Mouse (Mus musculus) right cerebral cortex, postnatal 36 days (tissue): Measurements from ENCODE around the gene Xrcc1.

Experiments used
- DNase-seq, 2 experiments: peaks; one replicate each; pipeline ENCODE4 v3.0.0; 2022; ENCODE audit warnings: low spot score in 2 of 2, mixed read lengths in 1 of 2

Gene Xrcc1

GRCm38 (mm10) chr7:24528861-24529260 is 17.2 kb upstream of the Xrcc1 start:
- DNase-seq = no peak

DNA sequence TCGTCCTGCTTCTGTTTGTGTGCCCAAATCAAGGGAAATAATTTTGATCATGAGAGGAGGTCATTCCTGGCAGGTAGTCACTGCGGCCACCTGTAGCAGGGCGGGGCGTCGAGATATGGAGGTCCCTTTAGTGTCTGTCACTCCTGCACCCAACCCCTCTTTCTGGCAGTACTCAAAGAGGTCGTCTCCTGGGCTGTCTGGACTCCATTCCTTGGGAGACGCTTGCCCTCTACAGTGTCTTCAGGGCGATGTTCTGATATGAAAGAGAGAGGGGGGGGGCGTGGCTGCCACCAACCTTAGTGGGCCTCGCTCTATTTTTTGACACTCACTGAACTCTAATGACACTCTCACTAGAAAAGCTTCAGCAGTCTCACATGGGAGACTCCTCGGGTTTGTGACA is 16.5 kb upstream of the Xrcc1 start:
- DNase-seq = no peak

DNA sequence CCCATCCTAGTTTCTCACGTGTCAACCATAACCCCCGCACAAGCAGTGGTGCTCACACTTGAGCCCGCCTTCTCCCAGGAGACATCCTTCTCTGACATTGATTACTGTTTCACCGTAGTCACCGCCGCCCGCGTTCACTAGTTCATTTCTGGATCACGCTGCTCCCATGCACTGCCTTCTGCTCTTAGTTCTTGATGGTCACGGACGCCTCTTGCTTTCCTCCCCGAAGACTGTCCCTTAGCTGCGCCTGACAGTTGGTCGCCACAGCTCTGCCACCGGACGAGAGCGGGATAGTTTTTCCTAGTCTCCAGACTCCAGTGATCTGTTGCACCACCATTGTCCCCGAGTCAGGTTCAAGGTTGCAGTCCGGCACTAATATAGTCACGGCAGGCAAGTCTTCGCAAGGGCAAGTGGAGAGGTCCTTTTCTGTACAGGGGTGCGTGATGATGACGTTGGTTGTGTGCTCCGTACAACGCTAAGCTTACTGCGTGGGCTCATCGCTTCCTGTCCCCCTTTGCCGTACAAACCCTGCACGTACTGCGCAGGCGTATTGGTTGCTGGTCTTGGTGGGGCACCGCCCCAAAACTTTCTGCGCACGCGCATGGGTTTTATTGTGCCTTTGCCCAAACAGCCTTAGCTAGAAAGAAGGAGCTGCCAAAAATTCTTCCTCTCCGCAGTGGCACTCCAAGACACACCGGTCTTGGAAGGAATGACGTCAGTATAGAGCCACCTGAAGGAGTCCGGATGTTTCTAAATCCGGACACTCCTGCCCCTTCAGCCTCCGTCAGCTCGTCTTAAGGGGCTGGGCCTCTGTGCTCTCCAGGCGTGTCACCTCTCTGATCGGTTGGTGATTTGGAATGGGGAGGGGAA is 15.8 kb upstream of the Xrcc1 start, which contains the start of gene Irgq:
Gene Irgq (plus strand): TSS at position 628 of the 870 bp plus-strand sequence.
- DNase-seq = peak; percentile 99

DNA sequence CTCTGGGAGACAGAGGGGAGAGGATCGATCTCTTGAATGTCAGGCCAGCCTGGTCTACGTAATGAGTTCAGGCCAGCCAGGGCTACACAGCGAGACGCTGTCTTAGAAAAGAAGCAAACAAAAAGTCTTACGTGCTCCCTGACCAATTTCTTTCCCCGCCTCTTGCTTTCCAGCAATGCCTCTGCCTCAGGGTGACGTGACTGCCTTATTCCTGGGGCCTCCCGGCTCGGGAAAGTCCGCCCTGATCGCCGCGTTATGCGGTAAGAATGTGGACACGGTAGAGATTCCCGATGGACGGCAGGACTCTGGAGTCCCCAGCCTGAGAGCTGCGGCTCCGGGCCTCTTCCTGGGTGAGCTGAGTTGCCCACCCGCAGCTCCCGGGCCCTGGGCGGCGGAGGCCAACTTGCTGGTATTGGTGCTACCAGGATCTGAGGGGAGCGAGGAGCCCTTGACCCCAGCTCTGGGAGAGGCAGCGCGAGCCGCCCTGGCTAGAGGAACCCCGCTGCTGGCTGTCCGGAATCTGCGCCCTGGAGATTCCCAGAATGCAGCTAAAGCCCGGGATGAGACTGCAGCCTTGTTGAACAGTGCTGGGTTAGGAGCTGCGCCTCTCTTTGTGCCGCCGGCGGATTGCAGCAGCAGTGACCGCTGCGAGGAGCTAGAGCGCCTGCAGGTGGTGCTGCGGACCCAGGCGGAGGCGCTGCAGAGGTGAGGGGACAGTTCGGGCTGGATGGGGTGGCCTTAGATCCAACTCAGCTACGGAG is 14.7 kb upstream of the Xrcc1 start:
- peak; percentile 71 to 73 for DNase-seq

GRCm38 (mm10) chr7:24533031-24533571 is 13.0 kb upstream of the Xrcc1 start:
- DNase-seq = no peak

GRCm38 (mm10) chr7:24533806-24534205 is 12.3 kb upstream of the Xrcc1 start:
- no peak for DNase-seq

DNA sequence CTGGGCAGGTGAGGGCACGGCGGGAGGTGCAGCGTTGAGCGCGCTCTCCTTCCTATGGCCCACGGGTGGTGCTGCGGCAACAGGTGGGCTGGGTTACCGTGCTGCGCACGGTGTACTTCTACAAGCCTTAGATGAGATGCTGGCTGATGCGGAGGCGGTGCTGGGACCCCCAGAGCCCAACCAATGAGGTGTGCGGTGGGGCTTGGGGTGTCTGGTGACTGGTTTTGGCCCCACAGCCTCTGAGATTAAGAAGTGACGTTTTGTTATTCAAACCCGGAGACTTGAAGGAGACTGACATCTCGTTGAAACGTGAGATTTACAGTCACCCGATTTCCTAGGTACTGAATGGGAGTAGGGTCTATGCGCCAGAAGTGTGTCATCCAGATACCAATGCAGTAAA is 11.8 kb upstream of the Xrcc1 start:
- DNase-seq = no peak

GRCm38 (mm10) chr7:24537081-24537480 is 9.0 kb upstream of the Xrcc1 start:
- DNase-seq = no peak

DNA sequence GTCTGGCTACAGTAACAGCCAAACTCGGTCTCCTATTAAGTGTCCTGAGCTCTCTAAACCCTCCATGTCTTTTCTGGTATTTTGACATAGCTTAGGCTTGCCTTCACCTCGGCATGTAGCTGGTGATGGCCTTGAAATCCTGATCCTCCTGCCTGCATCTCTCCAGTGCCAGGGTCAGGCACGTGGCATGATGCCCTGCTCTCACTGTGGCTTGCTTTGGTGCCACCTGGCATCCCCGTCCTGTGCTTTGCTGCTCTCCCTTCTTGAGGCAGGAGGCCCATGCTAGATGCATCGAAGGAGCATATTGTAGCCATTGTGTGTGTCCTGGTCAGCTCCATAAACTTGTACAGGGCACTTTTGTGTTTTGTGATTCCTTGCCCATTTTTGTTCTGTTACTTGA is 8.5 kb upstream of the Xrcc1 start:
- DNase-seq = no peak

DNA sequence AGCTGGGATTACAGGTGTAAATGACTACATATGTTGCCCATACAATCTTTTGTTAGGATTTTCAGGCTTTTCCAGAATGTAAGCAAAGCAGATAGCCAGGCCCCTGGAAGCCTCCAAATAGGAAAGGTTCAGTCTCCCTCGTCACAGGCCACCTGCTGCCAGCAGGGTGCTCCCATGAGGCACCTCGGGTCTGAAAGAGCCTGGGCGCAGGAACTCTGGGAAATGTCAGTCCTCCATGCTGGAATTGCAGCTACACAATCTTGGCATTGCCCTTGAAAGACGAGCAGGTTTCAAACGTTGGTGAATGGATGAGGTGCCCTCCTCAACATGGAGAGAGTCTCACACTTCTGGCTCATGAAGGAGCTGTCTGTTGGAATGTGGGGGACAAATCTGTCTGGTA is 7.9 kb upstream of the Xrcc1 start:
- DNase-seq = no peak

- no peak for DNase-seq
Observed at GRCm38 (mm10) chr7:24538701-24539100, 7.4 kb upstream of the Xrcc1 start.

- DNase-seq = no peak
Observed at GRCm38 (mm10) chr7:24539686-24540085, 6.4 kb upstream of the Xrcc1 start.

GRCm38 (mm10) chr7:24544506-24544905 is 1.6 kb upstream of the Xrcc1 start:
- no peak for DNase-seq

DNA sequence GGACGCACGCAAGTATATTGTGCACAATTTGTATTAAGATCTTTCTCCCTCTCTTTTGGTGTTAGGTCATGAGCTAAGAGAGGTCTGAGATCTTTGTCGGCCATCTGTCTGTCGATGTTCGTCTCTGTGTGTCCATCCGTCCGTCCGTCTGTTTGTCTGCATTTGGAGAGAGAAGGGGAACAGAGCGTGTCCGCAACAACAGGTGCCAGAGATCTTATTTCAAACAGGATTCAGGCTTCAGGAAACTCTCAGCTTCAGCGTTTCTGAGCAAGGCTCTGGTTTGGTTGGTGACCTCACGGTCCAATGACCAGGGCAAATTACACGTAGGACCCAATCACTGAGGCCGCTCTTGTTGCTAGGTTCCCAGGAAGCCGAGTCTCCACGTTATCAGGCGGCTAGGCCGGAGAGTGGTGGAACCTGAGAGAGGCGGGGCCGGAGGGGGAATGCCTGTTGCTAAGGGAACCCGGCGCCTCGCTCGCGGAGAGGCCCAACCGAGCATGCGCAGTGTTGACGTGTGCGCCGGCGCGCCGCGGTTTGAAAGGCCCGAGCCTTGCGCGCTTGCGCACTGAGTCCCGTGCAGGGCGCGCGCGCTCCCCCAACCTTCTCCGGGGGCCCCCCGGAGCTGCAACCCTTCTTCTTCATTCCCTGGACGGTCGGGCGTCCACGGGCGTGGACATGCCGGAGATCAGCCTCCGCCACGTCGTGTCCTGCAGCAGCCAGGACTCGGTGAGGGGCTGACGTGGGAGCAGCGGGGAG is 723 bp downstream of the Xrcc1 start:
- peak; percentile 99 for DNase-seq

DNA sequence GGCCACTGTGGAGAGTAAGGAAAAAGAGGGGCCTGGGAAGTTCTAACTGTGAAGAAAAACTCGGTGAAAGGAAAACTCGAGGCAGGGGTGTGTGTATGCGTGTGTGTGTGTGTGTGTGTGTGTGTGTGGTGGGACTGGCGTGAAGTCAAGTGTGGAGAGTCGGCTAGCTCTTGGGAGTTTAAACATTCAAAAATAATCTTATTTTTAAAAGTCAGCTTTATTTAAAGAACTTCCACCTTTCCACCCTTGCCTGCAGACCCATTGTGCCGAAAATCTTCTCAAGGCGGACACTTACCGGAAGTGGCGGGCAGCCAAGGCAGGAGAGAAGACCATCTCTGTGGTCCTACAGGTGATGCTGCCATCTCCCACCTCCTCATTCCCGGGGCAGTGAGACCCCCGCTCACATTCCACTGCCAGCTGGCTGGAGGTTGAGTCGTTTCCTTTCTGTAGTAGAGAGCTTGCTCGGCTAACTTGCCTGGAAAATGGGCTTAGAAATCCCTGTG is 1.5 kb downstream of the Xrcc1 start:
- no peak for DNase-seq

- no peak for DNase-seq
Observed at GRCm38 (mm10) chr7:24551985-24552759, 6.1 kb downstream of the Xrcc1 start.

- DNase-seq = no peak
Observed at GRCm38 (mm10) chr7:24555786-24556185, 9.7 kb downstream of the Xrcc1 start.

GRCm38 (mm10) chr7:24561450-24561849 is 15.4 kb downstream of the Xrcc1 start:
- no peak for DNase-seq

DNA sequence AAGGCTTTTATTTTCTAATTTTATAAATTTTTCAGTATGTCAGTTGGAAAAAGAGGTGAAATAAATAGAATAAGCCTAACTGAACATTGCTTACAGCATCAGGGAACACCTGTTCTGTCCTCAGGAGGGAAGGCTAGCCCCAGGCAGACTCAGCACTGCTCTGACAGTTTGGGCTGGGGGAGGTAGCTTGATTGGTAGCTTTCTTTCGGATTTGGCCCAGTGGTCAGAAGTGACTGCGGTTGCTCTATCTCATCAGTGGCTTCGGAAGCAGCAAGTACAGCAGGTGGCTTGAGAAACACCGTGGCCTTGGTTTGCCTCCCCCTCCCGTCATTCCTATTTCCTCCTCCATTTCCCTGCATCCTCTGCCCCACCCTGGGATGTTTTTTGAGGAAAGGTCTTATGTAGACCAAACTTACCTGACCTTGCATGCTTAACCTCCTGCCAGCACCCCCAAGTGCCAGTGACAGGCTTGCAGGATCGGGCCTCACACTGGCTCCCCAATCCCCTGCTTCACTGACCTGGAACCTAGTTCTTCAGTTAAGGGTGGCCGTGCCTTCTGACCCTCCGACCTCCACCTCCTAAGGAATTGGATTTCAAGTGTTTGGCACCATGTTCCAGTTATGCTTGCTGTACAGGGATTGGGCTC is 17.2 kb downstream of the Xrcc1 start:
- DNase-seq = no peak

DNA sequence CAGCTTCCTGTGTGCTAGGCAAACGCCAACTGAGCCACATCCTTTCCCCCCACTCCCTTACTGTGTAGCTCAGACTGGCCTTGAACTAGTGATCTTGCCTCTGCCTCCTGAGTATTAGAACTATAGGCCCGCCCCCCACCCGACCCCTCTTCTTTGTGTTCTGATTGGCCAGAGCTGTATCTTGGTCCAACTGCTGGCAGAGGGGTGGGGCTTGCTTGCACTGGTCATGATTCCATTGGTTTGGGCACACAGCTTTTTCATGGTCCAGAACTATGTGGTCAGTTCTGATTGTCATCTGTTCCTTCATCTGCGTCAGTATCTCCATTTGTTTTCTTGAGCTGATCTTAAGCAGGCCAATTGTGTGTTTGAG is 17.7 kb downstream of the Xrcc1 start:
- DNase-seq = no peak
